Mouse (Mus musculus) lung, embryonic 15.5 days (tissue): ENCODE measurements at regions not wholly inside any gene's neighbourhood (a gene's known extent, or its start where the extent isn't known, plus 50 kb on each side); places are given as distances from the start of the nearest gene placed in this dataset.

Source experiments
- ATAC-seq: fragments of 200-750 bp; cut with Nextera tagmentation; 2 replicates; pipeline ENCODE4 v1.8.0; 2017; ENCODE audit warnings: moderate number of reproducible peaks, borderline replicate concordance; ENCODE audit not compliant: low FRiP score, low TSS enrichment; ENCODE audit errors: extremely low read depth
- H3K27ac ChIP-seq: fragments of 300-500 bp; sonication (generic); 2 replicates; pipeline ENCODE4 v1.5.1; 2015; ENCODE audit warnings: moderate library complexity, mild to moderate bottlenecking, inconsistent platforms
- H3K27me3 ChIP-seq: fragments of 300-500 bp; sonication (generic); 2 replicates; pipeline ENCODE4 v1.6.1; 2015; ENCODE audit warnings: inconsistent platforms
- H3K36me3 ChIP-seq: fragments of 300-500 bp; sonication (generic); 2 replicates; pipeline ENCODE4 v1.6.1; 2015; ENCODE audit warnings: inconsistent platforms
- H3K4me1 ChIP-seq: fragments of 300-500 bp; sonication (generic); 2 replicates; pipeline ENCODE4 v1.6.1; 2015; ENCODE audit warnings: inconsistent platforms
- H3K4me2 ChIP-seq: fragments of 300-500 bp; sonication (generic); 2 replicates; pipeline ENCODE4 v1.6.1; 2015; ENCODE audit warnings: inconsistent platforms, mild to moderate bottlenecking, moderate library complexity
- H3K4me3 ChIP-seq: fragments of 300-500 bp; sonication (generic); 2 replicates; pipeline ENCODE4 v1.5.1; 2015; ENCODE audit warnings: mild to moderate bottlenecking, inconsistent platforms
- H3K9ac ChIP-seq: fragments of 300-500 bp; sonication (generic); 2 replicates; pipeline ENCODE4 v1.6.1; 2015; ENCODE audit warnings: inconsistent platforms
- H3K9me3 ChIP-seq: fragments of 300-500 bp; sonication (generic); 2 replicates; pipeline ENCODE4 v1.6.1; 2016; ENCODE audit warnings: inconsistent platforms
- WGBS: fragments of 180-500 bp; shearing (Covaris S2); methylation state at CpG from one replicate; pipeline ENCODE4 v1.1.7; 2015; 5-methylcytosine and 5-hydroxymethylcytosine counted together

DNA sequence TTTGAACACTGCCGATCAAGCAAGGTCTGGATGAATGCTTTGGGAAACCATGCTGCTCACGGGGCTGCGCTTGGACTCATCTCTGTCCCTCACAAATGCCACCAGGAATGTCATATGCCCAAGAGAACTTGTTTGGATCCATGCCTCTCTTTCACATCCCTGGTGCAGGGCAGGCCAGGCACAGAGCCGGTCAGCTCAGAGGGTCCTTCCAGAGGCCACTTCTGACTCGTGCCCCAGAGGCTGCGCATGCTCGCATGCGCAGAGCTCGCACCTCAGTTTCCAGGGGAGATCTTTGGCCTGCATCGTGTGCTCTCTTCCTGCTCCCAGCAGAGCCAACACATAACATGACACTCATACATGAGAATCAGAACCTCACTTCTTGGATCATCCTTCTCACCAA is 111.1 kb downstream of the Tfap2c start:
- no peaks in the 10 kb centered on the region for H3K36me3 ChIP-seq
- no peaks in the 10 kb centered on the region for H3K9me3 ChIP-seq
- WGBS = 70% methylated on average over 10 of the region's 10 CpGs

GRCm38 (mm10) chr2:172660916-172661315 is 111.5 kb downstream of the Tfap2c start:
- Histone ChIP-seq H3K4me1 (no peaks in the 10 kb centered on the region), H3K27me3 (peaks cover 23% of the 10 kb centered on the region), H3K36me3 (no peaks in the 10 kb centered on the region), H3K9ac (no peak overlapping the region), H3K9me3 (no peaks in the 10 kb centered on the region), H3K4me2 (no peak overlapping the region), H3K27ac (no peak overlapping the region), H3K4me3 (no peak overlapping the region)
- 10% methylated on average over 7 of the region's 7 CpGs for WGBS
- no peak for ATAC-seq

More for the DNA sequence above, 111.1 kb downstream of the Tfap2c start:
- no peaks in the 10 kb centered on the region for H3K4me1 ChIP-seq
- no peak overlapping the region for H3K9ac ChIP-seq
- no peak overlapping the region for H3K4me2 ChIP-seq
- H3K4me3 ChIP-seq = no peak overlapping the region
- H3K27me3 ChIP-seq = peaks cover 23% of the 10 kb centered on the region
- H3K27ac ChIP-seq = no peak overlapping the region
- ATAC-seq = no peak

GRCm38 (mm10) chr2:172661418-172661980 is 112.1 kb downstream of the Tfap2c start:
- ATAC-seq = no peak
- H3K4me2 ChIP-seq = no peak overlapping the region
- WGBS = 10% methylated on average over 15 of the region's 15 CpGs

GRCm38 (mm10) chr2:172662165-172662564 is 112.8 kb downstream of the Tfap2c start:
- 49% methylated on average over 11 of the region's 11 CpGs for WGBS
- Histone ChIP-seq H3K4me2 (no peak overlapping the region), H3K4me3 (no peak overlapping the region)

More at GRCm38 (mm10) chr2:172661418-172661980, 112.1 kb downstream of the Tfap2c start:
- peaks cover 23% of the 10 kb centered on the region for H3K27me3 ChIP-seq
- no peaks in the 10 kb centered on the region for H3K9me3 ChIP-seq
- H3K4me3 ChIP-seq = no peak overlapping the region
- H3K4me1 ChIP-seq = no peaks in the 10 kb centered on the region
- no peak overlapping the region for H3K27ac ChIP-seq
- no peak overlapping the region for H3K9ac ChIP-seq
- H3K36me3 ChIP-seq = no peaks in the 10 kb centered on the region

DNA sequence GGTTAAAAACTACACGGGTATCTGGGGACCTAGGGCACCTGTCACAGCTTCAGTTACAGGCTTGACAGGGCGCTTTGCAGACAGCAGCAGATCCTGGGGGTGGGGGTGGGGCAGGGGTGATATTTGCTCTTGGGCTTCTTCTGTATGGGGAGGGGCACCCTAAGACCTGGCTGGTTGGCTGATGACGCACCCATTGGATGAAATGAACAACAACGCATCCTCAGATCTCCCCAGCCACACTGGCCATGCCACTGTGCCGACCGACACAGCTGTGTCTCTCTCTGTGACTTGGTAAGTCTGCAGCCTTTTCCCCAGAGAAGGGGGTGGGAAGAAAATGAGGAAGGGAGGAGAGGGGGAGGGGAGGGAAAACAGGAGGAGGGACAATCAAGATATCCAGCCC is 114.3 kb downstream of the Tfap2c start:
- no peaks in the 10 kb centered on the region for H3K9me3 ChIP-seq
- H3K4me1 ChIP-seq = no peaks in the 10 kb centered on the region

More at GRCm38 (mm10) chr2:172662165-172662564, 112.8 kb downstream of the Tfap2c start:
- H3K4me1 ChIP-seq = no peaks in the 10 kb centered on the region
- H3K27ac ChIP-seq = no peak overlapping the region
- H3K9me3 ChIP-seq = no peaks in the 10 kb centered on the region
- H3K9ac ChIP-seq = no peak overlapping the region
- peaks cover 23% of the 10 kb centered on the region for H3K27me3 ChIP-seq
- no peaks in the 10 kb centered on the region for H3K36me3 ChIP-seq
- no peak for ATAC-seq

DNA sequence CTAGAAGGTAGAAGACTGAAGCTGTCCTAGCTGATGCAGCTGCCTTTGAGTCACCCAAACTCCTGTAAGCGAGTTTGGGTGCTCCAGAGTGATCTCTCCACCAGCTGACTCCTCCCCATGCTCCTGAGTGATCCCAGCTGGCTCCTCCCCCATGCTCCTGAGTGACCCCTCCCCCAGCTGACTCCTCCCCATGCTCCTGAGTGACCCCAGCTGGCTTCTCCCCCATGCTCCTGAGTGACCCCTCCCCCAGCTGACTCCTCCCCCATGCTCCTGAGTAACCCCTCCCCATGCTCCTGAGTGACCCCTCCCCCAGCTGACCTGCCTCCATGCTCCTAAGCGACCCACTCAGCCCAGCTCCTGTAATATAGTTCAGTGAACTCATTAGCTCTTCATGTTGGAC is 123.7 kb downstream of the Tfap2c start:
- ATAC-seq = no peak
- Histone ChIP-seq H3K27me3 (peaks cover 4% of the 10 kb centered on the region; the same call in 1 of the 2 replicates), H3K9me3 (no peaks in the 10 kb centered on the region), H3K4me3 (no peak overlapping the region), H3K36me3 (no peaks in the 10 kb centered on the region), H3K4me1 (no peaks in the 10 kb centered on the region), H3K4me2 (no peak overlapping the region), H3K9ac (no peak overlapping the region), H3K27ac (no peak overlapping the region)
- WGBS = 8% methylated on average over 2 of the region's 2 CpGs

More for the DNA sequence above, 114.3 kb downstream of the Tfap2c start:
- 9% methylated on average over 6 of the region's 6 CpGs for WGBS
- Histone ChIP-seq H3K9ac (no peak overlapping the region), H3K4me2 (no peak overlapping the region), H3K36me3 (no peaks in the 10 kb centered on the region), H3K4me3 (no peak overlapping the region), H3K27ac (no peak overlapping the region), H3K27me3 (peaks cover 23% of the 10 kb centered on the region)
- no peak for ATAC-seq

DNA sequence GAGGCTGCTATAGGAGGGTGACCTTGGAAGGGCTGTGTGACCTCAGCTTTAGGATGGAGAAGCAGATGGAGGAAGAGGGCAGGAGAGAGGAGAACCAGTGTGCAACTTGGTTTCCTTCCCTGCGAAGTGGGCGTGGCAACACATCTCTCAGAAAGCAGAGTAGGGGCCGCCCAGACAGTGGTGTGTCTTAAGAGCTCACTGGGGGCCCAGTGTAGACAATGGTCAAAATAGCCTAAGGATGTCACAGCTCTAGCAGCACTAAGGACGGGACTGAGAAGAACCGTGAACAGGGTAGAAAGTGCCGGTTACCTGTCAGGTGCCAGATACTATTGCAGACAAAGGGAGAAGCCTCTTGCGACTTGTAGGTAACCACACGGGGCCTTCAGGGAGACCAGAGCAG is 125.2 kb downstream of the Tfap2c start:
- WGBS = 52% methylated on average over 8 of the region's 8 CpGs
- no peak overlapping the region for H3K27ac ChIP-seq
- no peaks in the 10 kb centered on the region for H3K36me3 ChIP-seq
- H3K9ac ChIP-seq = no peak overlapping the region
- H3K9me3 ChIP-seq = no peaks in the 10 kb centered on the region
- H3K4me2 ChIP-seq = no peak overlapping the region
- ATAC-seq = no peak
- no peaks in the 10 kb centered on the region for H3K4me1 ChIP-seq
- peaks cover 4% of the 10 kb centered on the region; the same call in 1 of the 2 replicates for H3K27me3 ChIP-seq
- H3K4me3 ChIP-seq = no peak overlapping the region

- Histone ChIP-seq H3K9me3 (no peaks in the 10 kb centered on the region), H3K9ac (no peak overlapping the region), H3K4me2 (no peak overlapping the region), H3K4me3 (no peak overlapping the region), H3K36me3 (no peaks in the 10 kb centered on the region), H3K27ac (no peak overlapping the region), H3K4me1 (no peaks in the 10 kb centered on the region), H3K27me3 (peaks cover 4% of the 10 kb centered on the region; the same call in 1 of the 2 replicates)
- no peak for ATAC-seq
- 13% methylated on average over 15 of the region's 15 CpGs for WGBS
Observed at GRCm38 (mm10) chr2:172675081-172675480, 125.7 kb downstream of the Tfap2c start.

- Histone ChIP-seq H3K36me3 (no peaks in the 10 kb centered on the region), H3K4me2 (no peak overlapping the region), H3K4me1 (no peaks in the 10 kb centered on the region), H3K27ac (no peak overlapping the region), H3K4me3 (no peak overlapping the region), H3K9me3 (no peaks in the 10 kb centered on the region), H3K27me3 (no peaks in the 10 kb centered on the region), H3K9ac (no peak overlapping the region)
- ATAC-seq = no peak
- 76% methylated on average over 1 of the region's 1 CpGs for WGBS
Observed at GRCm38 (mm10) chr2:172690196-172690595, 140.8 kb downstream of the Tfap2c start.

DNA sequence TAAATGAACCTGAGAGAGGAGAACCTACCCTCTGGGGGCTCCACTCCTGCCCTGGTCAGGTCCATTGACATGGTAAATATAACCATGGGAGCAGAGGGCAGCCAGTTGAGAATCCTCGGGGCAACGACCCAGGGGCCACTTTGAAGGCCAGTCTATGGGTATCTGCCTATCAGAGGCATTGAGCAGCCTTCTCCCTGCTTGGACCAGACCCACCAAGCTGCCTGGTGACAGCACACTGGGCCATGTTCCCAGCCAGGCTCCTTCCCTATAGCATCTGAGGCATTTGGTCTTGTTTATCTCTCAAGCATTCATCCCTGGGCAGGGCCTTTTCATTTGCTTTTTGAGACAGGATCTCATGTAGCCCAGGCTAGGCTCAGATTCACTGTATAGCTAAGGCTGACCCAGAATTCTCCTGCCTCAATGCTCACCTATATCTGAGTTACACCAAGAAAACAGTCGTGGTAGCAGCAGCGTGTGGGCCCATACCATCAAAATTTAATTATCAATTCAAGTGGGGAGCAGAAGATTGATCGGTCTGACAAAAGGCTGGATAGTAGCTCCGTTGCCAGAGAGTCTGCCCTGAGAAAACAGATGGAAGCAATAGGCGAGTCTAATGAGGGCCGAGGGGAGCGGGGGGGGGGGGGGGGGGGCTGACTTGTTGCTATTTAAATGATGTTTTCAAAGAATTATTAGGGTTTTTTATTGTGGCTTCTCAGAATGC is 141.7 kb downstream of the Tfap2c start:
- H3K9me3 ChIP-seq = no peaks in the 10 kb centered on the region
- H3K9ac ChIP-seq = no peak overlapping the region
- no peaks in the 10 kb centered on the region for H3K36me3 ChIP-seq
- no peak overlapping the region for H3K27ac ChIP-seq
- 63% methylated on average over 9 of the region's 9 CpGs for WGBS
- H3K27me3 ChIP-seq = no peaks in the 10 kb centered on the region
- ATAC-seq = no peak
- no peaks in the 10 kb centered on the region for H3K4me1 ChIP-seq
- no peak overlapping the region for H3K4me2 ChIP-seq
- H3K4me3 ChIP-seq = no peak overlapping the region

DNA sequence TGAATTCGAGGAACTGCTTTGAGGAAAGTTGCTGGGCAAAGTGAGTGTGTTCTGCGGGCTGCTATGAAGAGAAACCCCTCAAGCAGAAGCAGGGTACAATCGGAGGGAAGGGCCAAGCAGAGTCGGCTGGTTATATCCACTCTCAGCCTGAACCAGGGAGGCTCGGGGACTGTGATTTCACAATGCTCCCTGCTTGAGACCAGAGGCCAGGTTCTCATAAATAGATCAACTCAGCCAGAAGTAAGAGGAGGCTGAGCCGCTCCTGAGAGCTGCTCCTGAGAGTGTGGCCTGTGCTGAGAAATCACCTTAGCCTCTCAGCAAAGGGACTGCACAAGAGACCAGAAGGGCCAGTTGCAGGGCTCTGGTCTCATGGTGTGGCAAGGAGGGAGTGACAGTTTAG is 149.6 kb downstream of the Tfap2c start:
- ATAC-seq = no peak
- Histone ChIP-seq H3K36me3 (no peaks in the 10 kb centered on the region), H3K4me3 (no peak overlapping the region), H3K4me1 (no peaks in the 10 kb centered on the region), H3K4me2 (no peak overlapping the region), H3K9me3 (no peaks in the 10 kb centered on the region), H3K27me3 (no peaks in the 10 kb centered on the region), H3K27ac (no peak overlapping the region), H3K9ac (no peak overlapping the region)
- WGBS = 66% methylated on average over 6 of the region's 6 CpGs

DNA sequence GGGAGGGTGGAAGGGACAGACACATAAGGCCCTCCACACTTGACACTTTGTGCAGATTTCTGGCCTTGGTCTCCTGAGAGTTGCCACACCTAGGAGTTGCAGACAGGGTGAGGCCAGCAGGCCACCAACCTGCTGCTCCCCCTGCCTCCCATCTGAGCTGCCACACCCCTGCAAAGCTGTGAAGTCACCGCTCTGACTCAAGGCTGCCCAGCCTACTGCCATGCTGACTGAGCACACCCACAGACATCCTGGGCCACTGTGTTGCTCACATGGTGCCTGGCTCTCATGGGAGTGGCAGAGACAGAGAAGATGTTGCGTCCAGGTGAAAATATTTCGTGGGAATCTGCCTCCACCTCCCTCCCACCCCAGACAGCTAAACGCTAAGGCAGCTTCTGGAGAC is 150.3 kb downstream of the Tfap2c start:
- Histone ChIP-seq H3K4me3 (no peak overlapping the region), H3K9me3 (no peaks in the 10 kb centered on the region), H3K27me3 (no peaks in the 10 kb centered on the region), H3K4me1 (no peaks in the 10 kb centered on the region), H3K27ac (no peak overlapping the region), H3K4me2 (no peak overlapping the region), H3K9ac (no peak overlapping the region), H3K36me3 (no peaks in the 10 kb centered on the region)
- no peak for ATAC-seq
- 68% methylated on average over 4 of the region's 4 CpGs for WGBS
